Mouse (Mus musculus) bone marrow macrophage, adult 2 months (primary cell): ENCODE data around the gene Krtap10-4.
"Not testable (repeated sequence)": the region's sequence is repeated elsewhere in the genome, so short reads cannot be mapped to it uniquely, and the experiment has no call there.

ENCODE experiments used
- CTCF ChIP-seq: IDR thresholded peaks from 2 replicates; pipeline ENCODE4 v1.5.1; 2012; ENCODE audit warnings: low read depth, mild to moderate bottlenecking, low read length, moderate library complexity
- POLR2A ChIP-seq: IDR thresholded peaks from 2 replicates; pipeline ENCODE4 v1.6.1; 2012; ENCODE audit warnings: mild to moderate bottlenecking, low read depth, low read length, borderline replicate concordance

GRCm38 (mm10) chr10:77776844-77777243 is 50.1 kb downstream of the Krtap10-4 start, which contains the start of gene Gm7138:
- not testable (repeated sequence) for TF ChIP-seq POLR2A, CTCF
